Mouse (Mus musculus) midbrain, embryonic 11.5 days (tissue): ENCODE measurements around the gene Gtpbp1. TPM values are rescaled to one million over a fixed set of nuclear protein-coding genes. Genes with fewer than 3 reads are reported as not detected.
"Not testable (repeated sequence)": the region's sequence is repeated elsewhere in the genome, so short reads cannot be mapped to it uniquely, and the experiment has no call there.

Experiments
- ATAC-seq: fragments of 200-750 bp; cut with Nextera tagmentation; 2 replicates; pipeline ENCODE4 v1.8.0; 2017; ENCODE audit warnings: moderate TSS enrichment, moderate library complexity; ENCODE audit not compliant: low FRiP score
- DNase-seq: peaks from one replicate; pipeline ENCODE4 v3.0.0; 2015; ENCODE audit warnings: low spot score; ENCODE audit errors: missing footprints
- H3K27ac ChIP-seq: fragments of 300-500 bp; sonication (generic); 2 replicates; pipeline ENCODE4 v1.5.1; 2014; ENCODE audit warnings: low read depth, low read length
- H3K27me3 ChIP-seq: fragments of 300-500 bp; sonication (generic); 2 replicates; pipeline ENCODE4 v1.6.1; 2014; ENCODE audit warnings: mild to moderate bottlenecking, low read length, moderate library complexity, mixed read lengths; ENCODE audit not compliant: control insufficient read depth, insufficient read depth
- H3K36me3 ChIP-seq: fragments of 300-500 bp; sonication (generic); 2 replicates; pipeline ENCODE4 v1.6.1; 2014; ENCODE audit warnings: mild to moderate bottlenecking, low read length, moderate library complexity, mixed read lengths; ENCODE audit not compliant: control insufficient read depth, insufficient read depth
- H3K4me1 ChIP-seq: fragments of 300-500 bp; sonication (generic); 2 replicates; pipeline ENCODE4 v1.6.1; 2014; ENCODE audit warnings: low read length; ENCODE audit not compliant: control insufficient read depth, insufficient read depth
- H3K4me2 ChIP-seq: fragments of 300-500 bp; sonication (generic); 2 replicates; pipeline ENCODE4 v1.6.1; 2014; ENCODE audit warnings: mild to moderate bottlenecking, moderate library complexity
- H3K4me3 ChIP-seq: fragments of 300-500 bp; sonication (generic); 2 replicates; pipeline ENCODE4 v1.5.1; 2014; ENCODE audit warnings: low read depth, low read length
- H3K9ac ChIP-seq: fragments of 300-500 bp; sonication (generic); 2 replicates; pipeline ENCODE4 v1.6.1; 2014; ENCODE audit warnings: low read length
- H3K9me3 ChIP-seq: fragments of 300-500 bp; sonication (generic); 2 replicates; pipeline ENCODE4 v1.6.1; 2016; ENCODE audit warnings: low read length; ENCODE audit not compliant: control insufficient read depth
- WGBS: fragments of 180-500 bp; shearing (Covaris S2); extraction: QIAGEN DNeasy Blood & Tissue Kit; methylation state at CpG from one replicate; pipeline ENCODE4 v1.1.7; 2014; 5-methylcytosine and 5-hydroxymethylcytosine counted together
- polyA plus RNA-seq: library from polyadenylated mRNA; unstranded; fragments of >200 nt; fragmentation: Nextera tagmentation; extraction: Ambion mirVana; gene quantifications from 2 replicates; pipeline ENCODE4 v1.2.1, GENCODE M21; 2014

Gene Gtpbp1
- polyA plus RNA-seq, 1 experiment from 2014 or later = 37.5 TPM

DNA sequence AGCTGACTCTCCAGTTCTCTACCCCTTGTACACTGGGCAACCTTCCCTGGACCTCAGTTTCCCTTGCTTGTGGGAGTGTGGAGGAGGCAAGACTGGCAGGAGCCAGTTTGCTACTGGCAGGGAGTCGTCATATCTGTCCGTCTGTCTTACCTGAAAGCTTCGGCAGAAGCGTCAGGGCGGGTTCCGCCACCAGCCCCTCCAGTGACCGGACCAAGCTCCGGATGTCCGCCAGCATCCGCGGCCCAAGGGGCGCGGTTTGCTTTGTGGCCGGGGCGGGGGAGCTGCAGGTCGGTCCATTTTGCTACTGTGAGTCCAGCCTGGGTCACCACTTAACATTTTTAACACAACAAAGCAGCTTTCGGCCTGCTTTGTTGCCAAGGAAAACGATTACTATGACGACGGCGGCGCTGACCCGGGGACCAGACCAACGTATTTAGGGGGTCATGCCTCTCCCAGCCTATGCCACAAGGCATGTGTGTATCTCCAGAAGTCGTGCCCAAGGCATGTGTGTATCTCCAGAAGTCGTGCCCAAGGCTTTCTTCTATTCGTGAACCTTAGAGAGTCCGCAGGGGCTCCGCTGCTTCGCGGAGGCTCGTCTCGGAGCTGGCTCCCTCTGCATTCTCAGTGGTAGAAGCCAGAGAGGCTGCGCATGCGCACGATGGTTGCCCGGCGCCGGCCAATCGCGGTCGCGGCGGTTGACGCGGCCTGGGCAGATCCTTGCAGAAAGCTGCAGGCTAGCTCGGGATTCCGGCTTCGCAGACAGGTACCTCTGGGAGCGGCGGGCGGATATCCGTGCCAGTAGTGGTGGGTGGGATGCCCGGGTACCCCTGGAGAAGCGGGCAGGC, 31.9 kb upstream of the Gtpbp1 start, which contains the start of the genes Fam227a and Cby1:
TSS of gene Fam227a (minus strand) at position 426 of the 845 bp plus-strand sequence.
TSS of gene Cby1 (plus strand) at position 669 of the 845 bp plus-strand sequence.
- Histone ChIP-seq H3K4me1 (peaks cover 5% of the 10 kb centered on the region; the same call in 1 of the 2 replicates), H3K4me2 (peak within 1 kb of the TSS; percentile 77)
- under 1% methylated on average over 55 of the region's 55 CpGs for WGBS

DNA sequence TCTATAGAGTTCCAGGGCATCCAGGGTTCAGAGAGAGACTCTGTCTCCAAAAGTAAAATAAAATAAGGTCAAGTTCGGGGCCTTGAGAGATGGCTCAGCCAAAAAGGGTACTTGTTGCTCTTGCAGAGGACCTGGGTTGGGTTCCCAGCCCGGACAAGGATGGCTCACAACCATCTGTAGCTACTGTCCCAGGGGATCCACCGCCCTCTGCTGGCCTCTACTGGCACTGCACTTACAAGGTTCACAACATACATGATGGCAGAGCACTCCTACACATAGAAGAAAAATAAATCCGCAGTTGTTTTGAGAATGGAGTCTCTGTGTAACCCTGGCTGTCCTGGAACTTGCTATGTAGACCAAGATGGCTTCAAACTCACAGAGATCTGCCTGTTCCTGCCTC, 28.8 kb upstream of the Gtpbp1 start:
- no peak for ATAC-seq
- H3K9me3 ChIP-seq = no peaks in the 10 kb centered on the region
- peaks cover 4% of the 10 kb centered on the region; the same call in 1 of the 2 replicates for H3K36me3 ChIP-seq
- DNase-seq = no peak
- H3K4me2 ChIP-seq = no peak overlapping the region
- peaks cover 5% of the 10 kb centered on the region; the same call in 1 of the 2 replicates for H3K4me1 ChIP-seq
- H3K4me3 ChIP-seq = no peak overlapping the region
- no peak overlapping the region for H3K27ac ChIP-seq
- no peaks in the 10 kb centered on the region for H3K27me3 ChIP-seq
- 72% methylated on average over 4 of the region's 4 CpGs for WGBS
- H3K9ac ChIP-seq = no peak overlapping the region

More for the DNA sequence above, 31.9 kb upstream of the Gtpbp1 start, which contains the start of the genes Fam227a and Cby1:
- H3K27me3 ChIP-seq = no peaks in the 10 kb centered on the region
- H3K36me3 ChIP-seq = 0 out of 2 replicates have a peak, but pooled peaks cover 4% of the 10 kb centered on the region
- no peaks in the 10 kb centered on the region for H3K9me3 ChIP-seq
- peak within 1 kb of the TSS; percentile 79 for H3K4me3 ChIP-seq
- peak within 1 kb of the TSS; percentile 96 for H3K27ac ChIP-seq
- peak; percentile 89 for ATAC-seq
- DNase-seq = peak; percentile 100
- peak within 1 kb of the TSS; percentile 90 for H3K9ac ChIP-seq

DNA sequence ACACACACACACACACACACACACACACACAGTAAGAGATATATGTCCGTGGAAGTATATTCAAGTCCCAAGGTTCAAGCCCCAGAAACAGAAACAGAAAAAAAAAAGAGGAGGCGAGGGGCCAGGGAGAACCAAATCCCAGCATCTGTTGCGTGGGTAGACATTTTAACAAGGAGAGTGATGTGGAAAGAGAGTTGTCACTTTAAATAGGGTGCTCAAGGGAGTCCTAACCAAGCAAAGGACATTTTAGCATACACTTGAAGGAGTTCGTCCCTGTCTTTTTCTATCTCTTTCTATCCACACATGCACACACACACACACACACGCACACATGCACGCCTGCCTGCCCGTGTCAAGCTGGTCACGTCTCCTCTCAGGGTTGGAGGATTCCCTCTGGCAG, 26.0 kb upstream of the Gtpbp1 start:
- no peak for ATAC-seq
- H3K9ac ChIP-seq = no peak overlapping the region
- 91% methylated on average over 8 of the region's 8 CpGs for WGBS

DNA sequence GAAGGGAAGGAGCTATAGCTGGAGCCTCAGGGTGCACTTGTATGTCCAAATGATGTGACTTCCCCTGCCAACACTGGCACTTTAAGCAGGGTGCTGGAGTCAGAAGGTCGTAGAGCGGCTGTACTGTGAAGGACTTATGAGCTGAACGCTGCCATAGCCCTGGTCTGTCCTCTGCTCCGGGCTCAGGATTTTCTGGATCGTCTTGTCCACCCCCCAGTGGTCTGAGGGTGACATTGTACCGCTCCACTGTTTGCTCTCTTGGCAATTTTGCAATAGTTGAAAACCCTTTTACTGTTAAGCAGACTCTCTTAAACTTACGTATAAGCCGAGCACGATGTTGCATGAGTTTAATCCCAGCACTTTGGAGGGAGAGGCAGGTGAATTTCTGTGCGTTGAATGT, 21.4 kb upstream of the Gtpbp1 start:
- Histone ChIP-seq H3K27me3 (no peaks in the 10 kb centered on the region), H3K4me2 (no peak overlapping the region), H3K4me3 (no peak overlapping the region), H3K4me1 (peaks cover 5% of the 10 kb centered on the region), H3K36me3 (peaks cover 6% of the 10 kb centered on the region; the same call in 1 of the 2 replicates), H3K9ac (no peak overlapping the region), H3K27ac (no peak overlapping the region), H3K9me3 (no peaks in the 10 kb centered on the region)
- ATAC-seq (no peak), DNase-seq (no peak)
- 75% methylated on average over 10 of the region's 10 CpGs for WGBS

More for the DNA sequence above, 26.0 kb upstream of the Gtpbp1 start:
- no peak overlapping the region for H3K27ac ChIP-seq
- no peak overlapping the region for H3K4me3 ChIP-seq
- peaks cover 8% of the 10 kb centered on the region; the same call in 1 of the 2 replicates for H3K36me3 ChIP-seq
- H3K4me2 ChIP-seq = no peak overlapping the region
- H3K9me3 ChIP-seq = no peaks in the 10 kb centered on the region
- DNase-seq = no peak
- H3K4me1 ChIP-seq = peaks cover 3% of the 10 kb centered on the region; the same call in 1 of the 2 replicates
- no peaks in the 10 kb centered on the region for H3K27me3 ChIP-seq

DNA sequence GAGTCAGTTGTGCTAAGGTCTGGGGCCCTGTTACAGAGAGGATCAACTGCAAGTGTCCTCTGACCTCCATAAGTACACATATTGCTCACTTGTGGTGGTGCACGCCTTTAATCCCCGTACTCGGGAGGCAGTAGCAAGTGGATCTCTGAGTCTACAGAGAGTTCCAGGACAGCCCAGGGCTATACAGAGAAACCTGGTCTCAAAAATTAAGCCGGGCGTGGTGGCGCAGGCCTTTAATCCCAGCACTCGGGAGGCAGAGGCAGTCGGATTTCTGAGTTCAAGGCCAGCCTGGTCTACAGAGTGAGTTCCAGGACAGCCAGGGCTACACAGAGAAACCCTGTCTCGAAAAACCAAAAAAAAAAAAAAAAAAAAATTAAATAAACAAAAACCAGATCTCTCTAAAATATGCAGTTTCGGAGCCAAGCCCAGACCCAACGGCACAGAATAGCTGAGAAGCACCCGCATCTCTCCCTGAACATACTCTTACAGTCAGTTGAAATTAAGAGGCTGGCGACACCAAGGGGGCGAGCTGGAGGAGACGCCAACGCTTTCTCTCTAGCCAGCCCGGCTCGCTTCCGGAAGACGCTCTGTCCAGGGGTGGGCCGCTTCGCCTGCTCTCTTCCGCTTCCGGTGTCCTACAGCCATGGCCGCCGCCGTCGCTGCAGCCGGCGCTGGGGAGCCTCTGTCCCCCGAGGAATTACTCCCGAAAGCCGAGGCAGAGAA, 20.2 kb upstream of the Gtpbp1 start, which contains the start of gene Tomm22:
TSS of gene Tomm22 (plus strand) at position 613 of the 723 bp plus-strand sequence.
- DNase-seq = peak; percentile 97
- peak within 1 kb of the TSS; percentile 82 for H3K9ac ChIP-seq
- no peaks in the 10 kb centered on the region for H3K27me3 ChIP-seq
- no peaks in the 10 kb centered on the region for H3K9me3 ChIP-seq
- H3K4me1 ChIP-seq = peaks cover 5% of the 10 kb centered on the region
- H3K27ac ChIP-seq = 0 out of 2 replicates have a peak within 1 kb of the TSS, but pooled peaks have one; percentile 41
- peak within 1 kb of the TSS; percentile 68 for H3K4me2 ChIP-seq
- H3K4me3 ChIP-seq = peak within 1 kb of the TSS; percentile 93
- 20% methylated on average over 32 of the region's 33 CpGs for WGBS
- H3K36me3 ChIP-seq = peaks cover 16% of the 10 kb centered on the region; the same call in 1 of the 2 replicates
- ATAC-seq = peak; percentile 97

DNA sequence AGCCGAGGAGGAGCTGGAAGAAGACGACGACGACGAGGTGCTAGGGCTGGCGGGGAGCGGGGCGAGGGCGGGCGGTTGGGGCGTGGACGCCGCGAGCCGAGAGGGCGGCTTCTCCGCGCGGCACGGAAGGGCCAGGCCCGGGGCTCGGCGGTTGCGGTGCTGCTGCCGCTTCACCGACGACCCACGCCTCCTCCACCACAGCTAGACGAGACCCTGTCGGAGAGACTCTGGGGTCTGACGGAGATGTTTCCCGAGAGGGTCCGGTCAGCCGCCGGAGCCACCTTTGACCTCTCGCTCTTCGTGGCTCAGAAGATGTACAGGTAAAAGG, 19.7 kb upstream of the Gtpbp1 start:
- Histone ChIP-seq H3K4me2 (peak overlapping the region; percentile 68), H3K4me3 (peak overlapping the region; percentile 93), H3K9ac (peak overlapping the region; percentile 82), H3K27ac (0 out of 2 replicates have a peak overlapping the region, but pooled peaks have one; percentile 41), H3K9me3 (no peaks in the 10 kb centered on the region), H3K27me3 (no peaks in the 10 kb centered on the region), H3K36me3 (peaks cover 17% of the 10 kb centered on the region; the same call in 1 of the 2 replicates), H3K4me1 (peaks cover 5% of the 10 kb centered on the region)
- WGBS = under 1% methylated on average over 36 of the region's 37 CpGs
- DNase-seq = no peak
- ATAC-seq = peak; percentile 68

DNA sequence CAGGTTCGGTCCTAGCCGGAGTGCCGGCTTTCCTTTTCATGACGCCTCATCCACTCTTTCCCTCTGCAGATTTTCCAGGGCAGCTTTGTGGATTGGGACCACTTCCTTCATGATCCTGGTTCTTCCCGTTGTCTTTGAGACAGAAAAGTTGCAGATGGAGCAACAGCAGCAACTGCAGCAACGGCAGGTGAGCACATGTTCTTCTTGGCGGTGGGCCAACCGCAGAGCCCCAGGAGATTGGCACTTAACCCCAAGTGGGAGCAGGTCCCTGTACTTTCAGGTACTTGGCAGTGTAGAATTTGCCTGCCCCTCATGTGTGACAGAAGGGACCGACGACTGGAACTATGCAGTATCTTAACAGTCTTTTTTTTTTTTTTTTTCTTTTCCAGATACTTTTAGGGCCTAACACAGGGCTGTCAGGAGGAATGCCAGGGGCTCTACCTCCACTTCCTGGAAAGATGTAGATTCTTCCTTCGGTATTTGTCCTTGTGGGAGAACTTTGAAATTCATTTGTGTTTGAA, 18.8 kb upstream of the Gtpbp1 start:
- WGBS = 93% methylated on average over 11 of the region's 11 CpGs
- H3K9me3 ChIP-seq, H3K9ac ChIP-seq, H3K27me3 ChIP-seq, DNase-seq, H3K27ac ChIP-seq, ATAC-seq, H3K4me1 ChIP-seq: not testable (repeated sequence)
- Histone ChIP-seq H3K4me3 (peak overlapping the region; percentile 93; the same call in 1 of the 2 replicates), H3K36me3 (peaks cover 17% of the 10 kb centered on the region; the same call in 1 of the 2 replicates), H3K4me2 (peak overlapping the region; percentile 68; the same call in 1 of the 2 replicates)

DNA sequence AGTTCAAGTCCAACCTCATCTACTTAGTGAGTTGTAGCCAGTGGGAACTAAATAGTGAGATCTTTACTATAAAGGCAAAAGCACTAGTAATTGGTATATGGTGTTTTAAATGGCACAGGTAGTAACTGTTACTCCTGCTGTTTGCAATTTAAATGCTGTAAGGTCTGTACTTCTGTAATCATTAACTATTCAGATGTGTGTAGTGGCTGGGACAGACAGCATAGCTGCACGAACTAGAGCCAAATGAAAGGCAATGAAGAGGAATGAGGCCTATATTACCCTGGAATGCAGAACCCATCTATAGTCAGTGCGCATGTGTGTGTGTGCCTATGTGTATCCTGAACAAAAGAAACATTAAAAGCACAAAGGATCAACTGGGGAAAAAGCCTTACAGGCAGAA, 12.7 kb upstream of the Gtpbp1 start:
- Histone ChIP-seq H3K4me3 (no peak overlapping the region), H3K27me3 (no peaks in the 10 kb centered on the region), H3K9ac (no peak overlapping the region), H3K36me3 (peaks cover 13% of the 10 kb centered on the region; the same call in 1 of the 2 replicates), H3K9me3 (no peaks in the 10 kb centered on the region), H3K27ac (no peak overlapping the region), H3K4me1 (no peaks in the 10 kb centered on the region), H3K4me2 (no peak overlapping the region)
- ATAC-seq = no peak
- WGBS = 91% methylated on average over 2 of the region's 2 CpGs
- no peak for DNase-seq
